Mouse (Mus musculus) thymus, adult 2 months (tissue): Measurements from ENCODE around the gene 2010111I01Rik. TPM values are rescaled to one million over a fixed set of nuclear protein-coding genes. Genes with fewer than 3 reads are reported as not detected.

Experiments used
- DNase-seq: peaks from one replicate; pipeline ENCODE4 v3.0.0; 2021
- H3K27ac ChIP-seq: fragments of 200-500 bp; 2 replicates; pipeline ENCODE4 v1.5.1; 2012; ENCODE audit warnings: low read length, control low read depth; ENCODE audit not compliant: control insufficient read depth, insufficient read depth
- H3K27me3 ChIP-seq: fragments of 200-500 bp; 2 replicates; pipeline ENCODE4 v1.6.1; 2012; ENCODE audit warnings: mild to moderate bottlenecking, low read length, moderate library complexity, mixed read lengths; ENCODE audit not compliant: control insufficient read depth, insufficient read depth
- H3K36me3 ChIP-seq: fragments of 200-500 bp; 2 replicates; pipeline ENCODE4 v1.6.1; 2012; ENCODE audit warnings: mild to moderate bottlenecking, low read length, moderate library complexity; ENCODE audit not compliant: control insufficient read depth, insufficient read depth
- H3K4me1 ChIP-seq: fragments of 200-500 bp; replicated peaks from 2 replicates; pipeline ENCODE4 v1.6.1; 2012; ENCODE audit warnings: low read length; ENCODE audit not compliant: control insufficient read depth, insufficient read depth
- H3K4me3 ChIP-seq: fragments of 200-500 bp; 2 replicates; pipeline ENCODE4 v1.5.1; 2012; ENCODE audit warnings: mild to moderate bottlenecking, low read length, control low read depth, moderate library complexity; ENCODE audit not compliant: control insufficient read depth, insufficient read depth
- CTCF ChIP-seq: fragments of 200-500 bp; IDR thresholded peaks from 2 replicates; pipeline ENCODE4 v1.5.1; 2012; ENCODE audit warnings: mild to moderate bottlenecking, control low read depth, low read length, moderate library complexity, borderline replicate concordance; ENCODE audit not compliant: control insufficient read depth, poor library complexity, insufficient read depth; ENCODE audit errors: extremely low read depth
- POLR2A ChIP-seq: fragments of 200-500 bp; IDR thresholded peaks from 2 replicates; pipeline ENCODE4 v1.6.1; 2012; ENCODE audit warnings: mild to moderate bottlenecking, low read length, control low read depth, moderate library complexity; ENCODE audit not compliant: control insufficient read depth, poor library complexity, insufficient read depth; ENCODE audit errors: extremely low read depth
- WGBS: fragments of 180-500 bp; shearing (Covaris S2); methylation state at CpG from one replicate; pipeline ENCODE4 v1.1.7; 2018; 5-methylcytosine and 5-hydroxymethylcytosine counted together
- polyA plus RNA-seq: library from polyadenylated mRNA; depleted of rRNA; stranded (reverse); fragments of >200 nt; gene quantifications from 2 replicates; pipeline ENCODE4 v1.2.3, GENCODE M21; 2012

Gene 2010111I01Rik
- polyA plus RNA-seq, 1 experiment, result 61.4 TPM

GRCm38 (mm10) chr13:63247041-63247440 is 282.3 kb downstream of the 2010111I01Rik start:
- no peaks in the 10 kb centered on the region for H3K36me3 ChIP-seq
- H3K27ac ChIP-seq, result no peak overlapping the region
- DNase-seq, result no peak
- no peak for TF ChIP-seq POLR2A
- no peak for TF ChIP-seq CTCF
- H3K4me1 ChIP-seq, result peaks cover 46% of the 10 kb centered on the region
- no peaks in the 10 kb centered on the region for H3K27me3 ChIP-seq
- no peak overlapping the region for H3K4me3 ChIP-seq
- WGBS, result 47% methylated on average over 7 of the region's 7 CpGs

GRCm38 (mm10) chr13:63247631-63248030 is 282.9 kb downstream of the 2010111I01Rik start:
- Histone ChIP-seq H3K4me3 (no peak overlapping the region), H3K27ac (no peak overlapping the region), H3K27me3 (no peaks in the 10 kb centered on the region), H3K36me3 (no peaks in the 10 kb centered on the region), H3K4me1 (peaks cover 40% of the 10 kb centered on the region)
- WGBS, result 96% methylated on average over 11 of the region's 11 CpGs
- no peak for DNase-seq
- TF ChIP-seq CTCF (no peak), POLR2A (no peak)

GRCm38 (mm10) chr13:63248318-63248717 is 283.6 kb downstream of the 2010111I01Rik start:
- H3K4me1 ChIP-seq, result peaks cover 42% of the 10 kb centered on the region
- 91% methylated on average over 10 of the region's 10 CpGs for WGBS
- TF ChIP-seq CTCF (no peak), POLR2A (no peak)
- no peaks in the 10 kb centered on the region for H3K36me3 ChIP-seq
- H3K27ac ChIP-seq, result no peak overlapping the region
- DNase-seq, result no peak
- H3K4me3 ChIP-seq, result no peak overlapping the region
- no peaks in the 10 kb centered on the region for H3K27me3 ChIP-seq

GRCm38 (mm10) chr13:63249171-63249570 is 284.5 kb downstream of the 2010111I01Rik start:
- 40% methylated on average over 7 of the region's 7 CpGs for whole genome bisulfite sequencing
- Histone ChIP-seq H3K36me3 (no peaks in the 10 kb centered on the region), H3K27ac (peak overlapping the region; percentile 34; the same call in 1 of the 2 replicates), H3K4me3 (no peak overlapping the region), H3K27me3 (no peaks in the 10 kb centered on the region), H3K4me1 (peaks cover 39% of the 10 kb centered on the region)
- DNase-seq, result no peak
- TF ChIP-seq CTCF, result no peak

- peak; percentile 39 for DNase-seq
- TF ChIP-seq CTCF, result no peak
- no peak for TF ChIP-seq POLR2A
- H3K27me3 ChIP-seq, result no peaks in the 10 kb centered on the region
- no peak overlapping the region for H3K4me3 ChIP-seq
- WGBS, result 3% methylated on average over 8 of the region's 8 CpGs
- peak overlapping the region; percentile 75; the same call in 1 of the 2 replicates for H3K27ac ChIP-seq
- H3K36me3 ChIP-seq, result no peaks in the 10 kb centered on the region
- peaks cover 39% of the 10 kb centered on the region for H3K4me1 ChIP-seq
Observed at GRCm38 (mm10) chr13:63249741-63250431, 285.2 kb downstream of the 2010111I01Rik start.

- H3K4me1 ChIP-seq, result peaks cover 35% of the 10 kb centered on the region
Observed at GRCm38 (mm10) chr13:63250441-63250980, 285.8 kb downstream of the 2010111I01Rik start.

More at GRCm38 (mm10) chr13:63250441-63250980, 285.8 kb downstream of the 2010111I01Rik start:
- H3K36me3 ChIP-seq, result no peaks in the 10 kb centered on the region
- no peak overlapping the region for H3K27ac ChIP-seq
- TF ChIP-seq CTCF, result no peak
- no peak for TF ChIP-seq POLR2A
- no peaks in the 10 kb centered on the region for H3K27me3 ChIP-seq
- no peak overlapping the region for H3K4me3 ChIP-seq
- WGBS, result 94% methylated on average over 8 of the region's 8 CpGs
- DNase-seq, result no peak
